8 mouse cellular contexts compared by ENCODE assay signal in genomic region chr4:129578466-129578865, GRCm38 (mm10). TPM values are rescaled to one million over a fixed set of nuclear protein-coding genes. Genes with fewer than 3 reads are reported as not detected.
DNase-seq lines count a peak whose midpoint lies in the region; ATAC-seq lines count a peak whose summit lies in the region.

Gene Fam167b (minus strand): TSS chr4:129578549.

- WGBS in midbrain, embryonic 12.5 days: 94% methylated on average over 5 of the region's 5 CpGs
- 95% methylated on average over 5 of the region's 5 CpGs for WGBS in forebrain, embryonic 15.5 days

- peak; percentile 68 for DNase-seq in layer of hippocampus, adult 9-11 months
- no peak for DNase-seq in layer of hippocampus, adult 9-10 months (ENCODE audit: low spot score)
- peak; percentile 75 for DNase-seq in kidney, adult 9 months
- DNase-seq in ovary, postnatal 36 days (ENCODE audit: low spot score): no peak
- DNase-seq in frontal cortex, adult 2 months (ENCODE audit: extremely low spot score in 1 of 2, low spot score in 1 of 2): no peak

- no peak within 1 kb of the TSS for H3K27ac ChIP-seq in midbrain, embryonic 12.5 days (replicated peaks)
- no peak within 1 kb of the TSS for H3K27ac ChIP-seq in forebrain, embryonic 15.5 days (replicated peaks)

- H3K9me3 ChIP-seq in midbrain, embryonic 12.5 days: no peaks in the 10 kb centered on the region
- H3K9me3 ChIP-seq in forebrain, embryonic 15.5 days: no peaks in the 10 kb centered on the region

- peak within 1 kb of the TSS; percentile 30; the same call in 1 of the 2 replicates for H3K4me2 ChIP-seq in midbrain, embryonic 12.5 days (replicated peaks)
- H3K4me2 ChIP-seq in forebrain, embryonic 15.5 days (replicated peaks): no peak within 1 kb of the TSS

- H3K36me3 ChIP-seq in midbrain, embryonic 12.5 days: no peaks in the 10 kb centered on the region
- H3K36me3 ChIP-seq in forebrain, embryonic 15.5 days: no peaks in the 10 kb centered on the region

- no peak within 1 kb of the TSS for H3K4me3 ChIP-seq in midbrain, embryonic 12.5 days
- no peak within 1 kb of the TSS for H3K4me3 ChIP-seq in forebrain, embryonic 15.5 days

- ATAC-seq in granulocyte monocyte progenitor cell, adult 5-6 weeks (replicated peaks; ENCODE audit: poor library complexity, severe bottlenecking): peak; percentile 18; the same call in 1 of the 2 replicates
- no peak for ATAC-seq in midbrain, embryonic 12.5 days (ENCODE audit: low FRiP score, low read depth)
- no peak for ATAC-seq in forebrain, embryonic 15.5 days (replicated peaks)

- H3K9ac ChIP-seq in midbrain, embryonic 12.5 days (replicated peaks): no peak within 1 kb of the TSS
- H3K9ac ChIP-seq in forebrain, embryonic 15.5 days (replicated peaks): no peak within 1 kb of the TSS

- H3K4me1 ChIP-seq in midbrain, embryonic 12.5 days: peaks cover 7% of the 10 kb centered on the region; the same call in 1 of the 2 replicates
- peaks cover 5% of the 10 kb centered on the region; the same call in 1 of the 2 replicates for H3K4me1 ChIP-seq in forebrain, embryonic 15.5 days

- no peaks in the 10 kb centered on the region for H3K27me3 ChIP-seq in midbrain, embryonic 12.5 days
- no peaks in the 10 kb centered on the region for H3K27me3 ChIP-seq in forebrain, embryonic 15.5 days

RNA-seq across cellular contexts. Expression of gene Fam167b, which starts in this region (rescaled TPM):
- total RNA-seq in granulocyte monocyte progenitor cell, adult 5-6 weeks (2014; fragmentation: Nextera tagmentation): not detected in 2 replicates
- not detected in 2 replicates for total RNA-seq in granulocyte monocyte progenitor cell, adult 5-6 weeks (2017)
- 0.54 TPM in 1 of 2 replicates, not detected in the other for polyA plus RNA-seq in midbrain, embryonic 12.5 days (2016; fragmentation: Nextera tagmentation; extraction: Ambion mirVana)
- polyA plus RNA-seq in frontal cortex, adult 2 months (2012; rRNA removed): 0.84 and 1.4 TPM in 2 replicates
- 0.25 and 0.41 TPM in 2 replicates for polyA plus RNA-seq in forebrain, embryonic 15.5 days (2015; fragmentation: Nextera tagmentation; extraction: Ambion mirVana)

Comparison
In these comparisons a context has a peak if more than half of its experiments do, and no peak if none do; other contexts are left out.
1. DNase-seq: peak in layer of hippocampus, adult 9-11 months (single experiment) and kidney, adult 9 months (single experiment); none in layer of hippocampus, adult 9-10 months (single experiment), ovary, postnatal 36 days (single experiment) and frontal cortex, adult 2 months (0 of 2).
2. Peak in ATAC-seq in granulocyte monocyte progenitor cell, adult 5-6 weeks; RNA of the gene not detected or under 1 TPM.